Mouse (Mus musculus) CD4-positive naive resting alpha-beta T cell, adult 57 days (primary cell): Measurements from ENCODE around the gene Vmn2r74. TPM values are rescaled to one million over a fixed set of nuclear protein-coding genes. Genes with fewer than 3 reads are reported as not detected.

Experiments
- total RNA-seq: library from RNA; stranded (reverse); gene quantifications from one replicate; pipeline ENCODE4 v1.2.4, GENCODE M21; 2023

The Vmn2r74 gene
- not detected for total RNA-seq

DNA sequence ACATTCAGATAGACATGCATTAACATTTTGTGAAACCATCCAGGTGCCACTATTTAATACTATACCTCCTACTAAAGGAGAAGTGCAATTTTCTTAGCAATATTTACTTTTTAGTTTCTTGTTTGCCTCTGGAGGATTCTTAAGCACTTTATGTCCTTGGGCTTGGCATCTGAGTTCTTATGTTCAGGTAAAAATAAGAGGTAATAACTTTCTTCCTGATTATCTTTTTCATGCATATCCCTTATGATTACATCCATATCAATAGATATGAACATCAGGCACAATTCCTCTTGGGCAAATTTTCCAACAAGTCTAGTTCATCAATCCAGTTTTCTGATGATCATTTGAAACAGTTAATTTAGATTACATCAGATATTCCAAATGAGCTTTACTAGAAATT, at the start of gene Vmn2r74:
Gene Vmn2r74 (minus strand): TSS at position 101 of the 400 bp plus-strand sequence.

Other genes starting within 250 kb of the Vmn2r74 start
- gene Vmn2r72, start 206.5 kb downstream of the Vmn2r74 start, total RNA-seq: not detected
- gene Vmn2r73, start 85.4 kb downstream of the Vmn2r74 start, total RNA-seq: not detected
- not detected for gene Vmn2r75, start 210.1 kb upstream of the Vmn2r74 start, total RNA-seq